ENCODE assay signal across 26 mouse cellular contexts in the genomic region with DNA sequence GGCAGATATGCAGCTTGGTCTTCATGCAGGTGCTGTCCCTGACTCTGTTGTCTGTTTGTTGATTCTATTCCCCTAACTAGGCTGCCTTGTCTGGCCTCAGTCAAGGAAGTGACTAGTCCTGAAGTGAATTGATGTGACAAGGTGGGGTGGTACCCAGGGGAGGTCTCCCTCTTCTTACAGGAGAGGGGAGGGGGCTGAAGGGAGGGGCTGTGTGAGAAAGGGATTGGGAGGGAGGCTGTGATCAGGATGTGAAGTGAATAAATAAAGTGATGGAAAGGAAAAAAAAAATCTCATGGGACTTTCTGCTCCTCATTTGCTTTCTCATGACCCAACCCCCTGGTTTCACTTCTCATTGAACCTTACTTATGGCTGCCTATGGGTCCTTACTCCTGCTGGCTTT. TPM values are rescaled to one million over a fixed set of nuclear protein-coding genes. Genes with fewer than 3 reads are reported as not detected.
"Had no signal": no experiment of that assay in that cellular context is flagged by ENCODE, and none has a peak within 500 bp of the region (broad histone marks: within the 10 kb centered on the region; RNA-seq: fewer than 3 reads in every experiment).

No protein-coding gene starts in this region.

- H3K36me3 ChIP-seq: limb, embryonic 10.5 days; limb, embryonic 13.5 days; liver, embryonic 12.5 days; liver, embryonic 15.5 days; lung, embryonic 15.5 days had no signal

- H3K27ac ChIP-seq: limb, embryonic 10.5 days; limb, embryonic 13.5 days; liver, embryonic 12.5 days; liver, embryonic 15.5 days; lung, embryonic 15.5 days had no signal

- H3K9me3 ChIP-seq: limb, embryonic 10.5 days; limb, embryonic 13.5 days; liver, embryonic 12.5 days; liver, embryonic 15.5 days; lung, embryonic 15.5 days had no signal

- DNase-seq: kidney, adult 18-20 months; kidney, adult 9 months; kidney, postnatal 14 days; kidney, postnatal 4 days; liver; lung, adult 18-20 months; lung, postnatal 10 days; lung, postnatal 4 days; midbrain, embryonic 14.5 days; thymus, adult 18-20 months; thymus, postnatal 36 days had no signal

- H3K4me3 ChIP-seq: limb, embryonic 10.5 days; limb, embryonic 13.5 days; liver, embryonic 12.5 days; liver, embryonic 15.5 days; lung, embryonic 15.5 days had no signal

- H3K27me3 ChIP-seq: limb, embryonic 13.5 days; liver, embryonic 12.5 days; liver, embryonic 15.5 days; lung, embryonic 15.5 days had no signal

- H3K4me1 ChIP-seq: limb, embryonic 13.5 days; liver, embryonic 12.5 days; liver, embryonic 15.5 days; lung, embryonic 15.5 days had no signal

- H3K9ac ChIP-seq: limb, embryonic 13.5 days; liver, embryonic 12.5 days; liver, embryonic 15.5 days; lung, embryonic 15.5 days had no signal

- H3K4me2 ChIP-seq: limb, embryonic 13.5 days; liver, embryonic 12.5 days; liver, embryonic 15.5 days; lung, embryonic 15.5 days; midbrain, embryonic 11.5 days had no signal

RNA-seq across cellular contexts. Expression of gene 5530401A14Rik, which starts 41.8 kb away (rescaled TPM):
- total RNA-seq: megakaryocyte progenitor cell, adult 5-6 weeks; megakaryocyte-erythroid progenitor cell, adult 5-6 weeks; midbrain, postnatal 0 days had no signal
- polyA plus RNA-seq: inflammation-experienced regulatory T-cells, adult 6 months; kidney, embryonic 16.5 days; limb, embryonic 10.5 days; limb, embryonic 13.5 days; liver, embryonic 12.5 days; liver, embryonic 15.5 days; lung, embryonic 15.5 days; neural tube, embryonic 11.5 days; stomach, embryonic 16.5 days; testis, adult 2 months; urinary bladder, adult 2 months had no signal
